Mouse (Mus musculus): Measurements from ENCODE around the gene Susd1. TPM values are rescaled to one million over a fixed set of nuclear protein-coding genes. Genes with fewer than 3 reads are reported as not detected.

The Susd1 gene
- total RNA-seq, 2 experiments from 2014 or later: 6.0 to 6.4 TPM

Other genes with a start within 250 kb of the Susd1 start
- gene Ugcg, start 249.4 kb downstream of the Susd1 start, total RNA-seq (2021): 100 to 1,000 TPM; 101 to 104 TPM
- gene Ptbp3, start 110.7 kb upstream of the Susd1 start, total RNA-seq (2021): 10 to 100 TPM; 28.9 to 29.9 TPM
- 10 to 100 TPM; 19.2 to 21.5 TPM for gene Hsdl2, start 142.9 kb upstream of the Susd1 start, total RNA-seq (2021)
- 10 to 100 TPM; 17.7 to 19.2 TPM for gene E130308A19Rik, start 187.6 kb upstream of the Susd1 start, total RNA-seq (2021)

Measured in left cerebral cortex, postnatal 4 days (tissue).